Mouse (Mus musculus): ENCODE results near the gene Ptgis.

DNA sequence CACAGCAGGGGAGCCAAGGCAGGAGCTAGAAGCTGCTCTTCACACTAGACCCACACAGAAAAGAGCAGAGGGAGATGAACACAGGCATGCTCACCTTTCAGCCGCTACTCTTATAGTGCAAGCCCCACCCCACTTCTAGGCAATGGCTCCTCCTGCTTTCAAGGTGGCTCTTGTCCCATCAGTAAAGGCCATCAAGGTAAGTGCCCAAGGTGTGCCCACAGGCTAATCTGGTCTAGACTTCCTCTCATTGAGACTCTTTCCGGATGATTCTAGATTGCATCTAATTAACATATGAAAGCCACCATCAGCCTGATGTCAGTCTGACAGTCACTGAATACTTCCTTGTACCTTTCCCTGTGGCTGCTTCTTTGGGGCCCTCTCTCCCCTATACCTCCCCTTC lies 7.4 kb upstream of the Ptgis start:
- no peak for TF ChIP-seq CTCF (IDR thresholded peaks at IDR 0.05; ENCODE audit: control insufficient read depth, insufficient read depth, insufficient replicate concordance, low read depth, low read length)
- no peak for TF ChIP-seq POLR2A (IDR thresholded peaks at IDR 0.05; ENCODE audit: control insufficient read depth, low read depth, low read length)

Measured in testis, adult 2 months (tissue).